Mouse (Mus musculus) forebrain, embryonic 13.5 days (tissue): ENCODE measurements at regions not wholly inside any gene's neighbourhood (a gene's known extent, or its start where the extent isn't known, plus 50 kb on each side); places are given as distances from the start of the nearest gene placed in this dataset.

ENCODE experiments used
- ATAC-seq: fragments of 200-750 bp; cut with Nextera tagmentation; 2 replicates; pipeline ENCODE4 v1.8.0; 2017
- H3K27ac ChIP-seq: fragments of 300-500 bp; sonication (generic); 2 replicates; pipeline ENCODE4 v1.5.1; 2015; ENCODE audit warnings: inconsistent platforms, mild to moderate bottlenecking, moderate library complexity
- H3K27me3 ChIP-seq: fragments of 300-500 bp; sonication (generic); 2 replicates; pipeline ENCODE4 v1.6.1; 2015; ENCODE audit warnings: mild to moderate bottlenecking, inconsistent platforms
- H3K36me3 ChIP-seq: fragments of 300-500 bp; sonication (generic); 2 replicates; pipeline ENCODE4 v1.6.1; 2015; ENCODE audit warnings: mild to moderate bottlenecking, inconsistent platforms; ENCODE audit not compliant: poor library complexity, severe bottlenecking
- H3K4me1 ChIP-seq: fragments of 300-500 bp; sonication (generic); 2 replicates; pipeline ENCODE4 v1.6.1; 2015; ENCODE audit warnings: inconsistent platforms
- H3K4me2 ChIP-seq: fragments of 300-500 bp; sonication (generic); 2 replicates; pipeline ENCODE4 v1.6.1; 2015; ENCODE audit warnings: inconsistent platforms, mild to moderate bottlenecking, moderate library complexity
- H3K4me3 ChIP-seq: fragments of 300-500 bp; sonication (generic); 2 replicates; pipeline ENCODE4 v1.5.1; 2015; ENCODE audit warnings: mild to moderate bottlenecking, inconsistent platforms
- H3K9ac ChIP-seq: fragments of 300-500 bp; sonication (generic); 2 replicates; pipeline ENCODE4 v1.6.1; 2015; ENCODE audit warnings: mild to moderate bottlenecking, inconsistent platforms
- H3K9me3 ChIP-seq: fragments of 300-500 bp; sonication (generic); replicated peaks from 2 replicates; pipeline ENCODE4 v1.6.1; 2016; ENCODE audit warnings: inconsistent platforms
- WGBS: fragments of 180-500 bp; shearing (Covaris S2); methylation state at CpG from one replicate; pipeline ENCODE4 v1.1.7; 2015; 5-methylcytosine and 5-hydroxymethylcytosine counted together

DNA sequence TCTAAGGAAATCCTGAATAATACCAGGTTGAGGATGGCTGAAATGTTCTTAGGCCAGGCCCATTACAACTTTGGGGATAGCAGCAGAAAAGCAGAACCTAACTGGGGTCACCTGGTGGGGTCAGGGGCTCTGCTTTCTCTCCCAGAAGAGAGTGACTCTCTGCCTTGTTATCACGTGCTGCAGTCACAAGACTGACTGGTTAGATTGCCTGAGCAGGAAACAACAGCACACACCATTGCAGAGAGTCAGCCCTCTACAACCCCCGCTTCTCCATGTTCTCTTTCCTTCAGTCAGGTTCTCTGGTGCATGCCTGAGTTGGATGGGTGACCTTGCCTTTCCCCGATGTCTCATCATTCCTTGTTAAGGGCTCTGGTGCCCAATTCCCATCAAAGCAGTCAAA, 91.2 kb upstream of the Hsd17b12 start:
- no peak overlapping the region for H3K27ac ChIP-seq
- H3K9ac ChIP-seq, result no peak overlapping the region
- ATAC-seq, result no peak
- no peak overlapping the region for H3K4me3 ChIP-seq
- WGBS, result 71% methylated on average over 3 of the region's 3 CpGs
- H3K4me1 ChIP-seq, result peaks cover 41% of the 10 kb centered on the region
- H3K27me3 ChIP-seq, result peaks cover 13% of the 10 kb centered on the region
- no peak overlapping the region for H3K4me2 ChIP-seq
- H3K36me3 ChIP-seq, result peaks cover 7% of the 10 kb centered on the region; the same call in 1 of the 2 replicates
- no peaks in the 10 kb centered on the region for H3K9me3 ChIP-seq

DNA sequence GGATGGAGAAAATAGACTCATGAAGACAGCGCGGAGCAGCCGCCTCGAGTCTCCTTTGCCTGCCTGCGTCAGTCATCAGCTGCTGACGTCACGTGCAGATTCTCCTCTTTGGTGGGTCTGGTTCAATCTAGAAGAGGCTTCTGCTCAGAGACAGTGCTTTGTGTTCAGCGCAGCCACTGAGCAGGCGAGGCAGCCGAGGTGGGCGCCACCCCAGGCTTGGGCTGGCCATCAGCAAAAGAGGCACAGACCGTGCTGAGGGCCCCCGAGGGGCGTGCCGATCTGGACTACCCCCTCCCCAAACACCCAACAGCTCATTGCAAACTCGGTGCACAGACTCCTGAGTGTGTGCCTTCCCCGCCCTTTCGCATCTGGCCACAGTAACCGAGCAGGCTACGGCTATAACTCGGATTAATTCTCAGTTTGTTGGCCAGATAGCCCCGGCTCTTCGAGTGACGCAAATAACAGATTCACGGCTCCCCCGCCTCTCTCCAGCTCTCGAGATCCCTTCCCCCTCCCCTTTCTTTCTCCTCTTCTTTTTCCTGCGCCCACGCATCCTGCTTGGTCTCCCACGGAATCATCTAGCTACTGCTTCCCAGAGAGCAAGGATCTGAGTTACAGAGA, 89.2 kb upstream of the Hsd17b12 start:
- Histone ChIP-seq H3K36me3 (peaks cover 4% of the 10 kb centered on the region; the same call in 1 of the 2 replicates), H3K4me1 (peaks cover 59% of the 10 kb centered on the region), H3K9me3 (no peaks in the 10 kb centered on the region), H3K4me3 (peak overlapping the region; percentile 50), H3K4me2 (peak overlapping the region; percentile 84), H3K27me3 (peaks cover 33% of the 10 kb centered on the region), H3K27ac (peak overlapping the region; percentile 92), H3K9ac (peak overlapping the region; percentile 76)
- 0% methylated on average over 30 of the region's 30 CpGs for WGBS
- peak; percentile 84 for ATAC-seq

DNA sequence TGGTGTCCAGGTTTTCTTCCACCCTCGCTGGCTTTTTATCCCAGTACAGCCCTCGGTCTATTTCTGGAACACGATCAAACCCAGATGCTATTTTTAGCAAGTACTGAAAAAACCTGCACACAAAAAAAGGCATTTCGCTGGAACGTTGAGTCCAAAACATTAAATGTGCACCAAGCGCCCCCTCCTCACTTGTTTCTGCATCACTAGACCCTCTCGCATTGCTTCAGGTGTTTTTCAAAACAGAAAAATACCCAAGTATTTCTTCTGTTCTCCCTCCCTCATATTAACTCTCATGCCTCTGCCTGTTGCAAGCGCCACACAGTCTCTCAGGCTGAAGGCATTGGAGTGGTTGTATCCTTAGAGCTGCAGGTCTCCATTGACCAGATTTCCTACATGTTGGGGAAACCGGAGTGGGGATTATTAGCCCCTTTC, 88.4 kb upstream of the Hsd17b12 start:
- Histone ChIP-seq H3K27me3 (peaks cover 41% of the 10 kb centered on the region), H3K4me2 (peak overlapping the region; percentile 84), H3K9ac (peak overlapping the region; percentile 76), H3K27ac (peak overlapping the region; percentile 92), H3K9me3 (no peaks in the 10 kb centered on the region), H3K4me1 (peaks cover 65% of the 10 kb centered on the region), H3K4me3 (peak overlapping the region; percentile 50), H3K36me3 (no peaks in the 10 kb centered on the region)
- peak; percentile 14; the same call in 1 of the 2 replicates for ATAC-seq
- 30% methylated on average over 9 of the region's 9 CpGs for WGBS

DNA sequence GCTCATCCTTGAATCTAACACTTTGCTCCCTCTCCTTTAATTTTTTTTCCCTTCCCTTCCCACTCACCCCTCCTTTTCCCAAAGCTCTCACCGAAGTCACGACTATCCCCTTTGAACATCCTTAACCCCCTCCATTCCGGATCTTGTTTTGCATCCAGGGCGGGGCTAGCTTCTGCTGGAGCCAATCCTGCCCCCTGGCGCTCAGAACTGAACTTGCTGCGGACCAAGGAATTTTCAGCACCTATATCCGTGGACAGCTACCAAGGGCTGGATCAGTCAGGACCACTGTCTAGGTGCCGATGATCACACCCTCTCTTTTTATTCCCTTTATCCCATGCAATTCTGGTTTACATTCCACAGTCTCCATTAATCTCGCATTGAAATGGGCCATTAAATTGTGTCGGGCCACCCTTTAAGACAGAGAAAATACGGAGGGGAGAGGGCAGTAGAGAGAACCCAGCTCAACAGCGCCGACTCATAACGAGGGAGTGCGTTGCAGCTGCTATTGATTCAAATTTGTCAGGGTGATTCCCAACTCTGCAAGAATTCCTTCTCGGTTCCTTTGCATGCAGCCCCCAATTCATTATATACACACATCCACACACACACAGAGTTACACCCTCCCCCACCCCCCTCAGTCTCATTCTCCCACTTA, 87.7 kb upstream of the Hsd17b12 start:
- peak overlapping the region; percentile 84 for H3K4me2 ChIP-seq
- H3K36me3 ChIP-seq, result no peaks in the 10 kb centered on the region
- H3K9me3 ChIP-seq, result no peaks in the 10 kb centered on the region
- peak overlapping the region; percentile 50 for H3K4me3 ChIP-seq
- H3K27me3 ChIP-seq, result peaks cover 48% of the 10 kb centered on the region
- ATAC-seq, result peak; percentile 22
- 0 out of 2 replicates have a peak overlapping the region, but pooled peaks have one; percentile 35 for H3K9ac ChIP-seq
- 0 out of 2 replicates have a peak overlapping the region, but pooled peaks have one; percentile 92 for H3K27ac ChIP-seq
- peaks cover 72% of the 10 kb centered on the region for H3K4me1 ChIP-seq
- under 1% methylated on average over 16 of the region's 16 CpGs for whole genome bisulfite sequencing

DNA sequence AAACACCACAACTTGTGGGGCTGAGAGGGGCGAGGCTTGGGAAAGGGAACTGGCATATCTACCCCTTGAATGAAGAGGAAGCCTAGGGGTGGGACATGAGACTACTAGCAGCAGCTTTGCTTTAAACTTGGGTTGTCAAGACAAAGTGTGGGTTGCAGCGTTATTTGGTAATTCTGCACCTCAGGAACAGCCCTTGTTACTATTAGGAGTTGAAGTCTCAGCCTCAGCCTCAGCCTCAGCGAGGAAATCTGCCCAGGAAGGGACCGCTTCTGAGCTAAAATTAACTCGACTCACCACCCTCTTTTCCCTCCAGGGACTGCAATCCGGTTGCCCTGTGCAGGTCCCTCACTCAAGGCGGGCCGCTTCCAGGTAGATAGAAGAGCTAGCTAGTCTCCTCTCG, 86.4 kb upstream of the Hsd17b12 start:
- H3K27me3 ChIP-seq, result peaks cover 61% of the 10 kb centered on the region
- no peak overlapping the region for H3K9ac ChIP-seq
- no peaks in the 10 kb centered on the region for H3K9me3 ChIP-seq
- no peak overlapping the region for H3K27ac ChIP-seq
- no peak for ATAC-seq
- peak overlapping the region; percentile 50; the same call in 1 of the 2 replicates for H3K4me3 ChIP-seq
- H3K4me2 ChIP-seq, result peak overlapping the region; percentile 87
- H3K4me1 ChIP-seq, result peaks cover 82% of the 10 kb centered on the region
- 3% methylated on average over 9 of the region's 9 CpGs for WGBS
- H3K36me3 ChIP-seq, result no peaks in the 10 kb centered on the region

DNA sequence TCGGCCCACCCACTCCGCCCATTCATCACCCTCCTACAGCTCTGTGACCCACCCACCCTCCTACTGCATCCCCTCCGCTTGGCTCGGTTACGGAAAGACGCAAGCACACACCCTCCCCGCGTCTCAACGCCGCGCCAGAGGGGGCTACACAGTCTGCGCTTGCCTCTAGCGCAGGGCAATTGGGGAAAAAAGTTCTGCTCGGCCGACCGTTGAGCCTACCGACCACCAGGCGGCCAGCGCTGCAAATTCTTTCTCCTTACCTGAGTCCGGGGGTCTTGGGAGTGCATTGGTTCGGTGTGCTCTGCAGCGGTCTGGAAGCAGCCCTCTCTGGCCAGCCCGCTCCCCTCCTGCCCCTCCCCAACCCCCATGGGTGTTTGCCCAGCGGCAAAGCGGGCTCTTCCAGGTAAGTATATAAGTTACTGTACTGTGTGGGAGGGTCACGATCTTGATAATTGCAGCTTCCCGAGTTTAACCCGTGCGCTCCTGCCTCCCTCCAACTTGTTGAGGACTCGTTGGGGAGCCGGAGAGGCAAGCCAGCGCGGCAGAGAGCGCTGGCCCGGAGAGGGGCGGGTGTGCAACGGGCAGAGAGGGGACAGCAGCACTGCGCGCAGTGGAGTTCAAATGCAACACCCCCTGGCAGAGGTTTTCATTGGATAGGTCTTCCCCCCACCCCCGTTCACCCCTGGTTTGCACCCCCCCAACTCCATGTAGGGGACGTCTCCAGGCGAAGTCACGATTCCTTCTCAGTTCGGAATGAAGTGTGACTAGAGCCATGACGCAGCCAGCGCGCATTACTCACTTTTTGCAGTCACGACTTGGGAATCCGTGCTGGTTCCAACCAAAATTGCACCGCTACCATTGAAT, 85.5 kb upstream of the Hsd17b12 start:
- Histone ChIP-seq H3K9ac (no peak overlapping the region), H3K4me3 (peak overlapping the region; percentile 34), H3K9me3 (no peaks in the 10 kb centered on the region), H3K4me1 (peaks cover 81% of the 10 kb centered on the region), H3K27ac (no peak overlapping the region), H3K27me3 (peaks cover 70% of the 10 kb centered on the region), H3K36me3 (no peaks in the 10 kb centered on the region), H3K4me2 (peak overlapping the region; percentile 87)
- ATAC-seq, result no peak
- under 1% methylated on average over 50 of the region's 50 CpGs for WGBS

DNA sequence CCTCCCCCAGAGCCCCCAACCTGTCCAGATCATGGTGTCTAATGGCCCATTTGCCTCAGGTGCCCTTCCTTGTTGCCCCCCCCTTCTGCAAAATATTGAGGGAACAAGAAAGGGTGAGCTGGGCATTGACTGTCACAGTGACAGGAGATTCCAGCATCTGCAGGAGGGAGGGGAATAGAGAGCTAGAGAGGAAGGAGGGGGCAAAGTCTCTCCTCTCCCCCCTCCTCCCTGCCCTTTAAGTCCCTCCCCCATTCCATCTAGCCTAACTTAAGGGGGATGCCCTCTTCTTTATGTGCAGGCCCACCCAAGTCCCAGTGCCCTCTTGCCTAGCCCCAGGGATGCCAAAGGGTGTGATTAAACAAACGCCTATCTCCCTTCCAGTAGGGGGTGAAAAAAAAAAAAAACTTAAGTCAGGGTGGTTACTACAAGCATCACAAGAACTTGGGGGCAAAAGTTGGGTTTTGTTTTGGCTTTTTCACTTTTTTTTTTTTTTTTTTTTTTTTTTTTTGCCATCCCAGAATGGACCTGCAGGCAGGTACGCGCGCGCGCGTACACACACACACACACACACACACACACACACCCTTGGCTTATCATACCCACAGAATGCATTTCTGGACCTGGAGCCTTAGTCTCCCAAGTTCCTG, 84.8 kb upstream of the Hsd17b12 start:
- peaks cover 74% of the 10 kb centered on the region for H3K4me1 ChIP-seq

DNA sequence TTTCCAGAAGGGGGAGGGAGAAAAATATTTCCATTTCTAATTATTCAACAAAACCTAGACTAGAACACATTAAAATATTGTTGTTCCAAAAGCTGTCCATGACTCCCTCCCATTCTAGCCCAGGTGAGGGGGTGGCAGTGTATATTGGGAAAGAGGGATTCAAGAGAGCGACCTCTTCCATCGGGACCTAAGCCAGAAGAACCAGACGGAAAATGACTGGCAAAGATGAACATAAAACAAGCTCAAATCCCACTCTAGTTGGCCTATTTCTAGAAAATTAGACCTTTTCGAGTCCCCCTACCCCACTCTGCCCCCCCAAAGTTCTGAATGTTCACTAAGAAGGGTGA, 84.3 kb upstream of the Hsd17b12 start:
- no peak for ATAC-seq
- Histone ChIP-seq H3K27ac (no peak overlapping the region), H3K4me1 (peaks cover 69% of the 10 kb centered on the region), H3K9me3 (no peaks in the 10 kb centered on the region), H3K9ac (no peak overlapping the region), H3K4me3 (peak overlapping the region; percentile 48), H3K27me3 (peaks cover 75% of the 10 kb centered on the region), H3K4me2 (peak overlapping the region; percentile 87), H3K36me3 (no peaks in the 10 kb centered on the region)
- WGBS, result 8% methylated on average over 4 of the region's 4 CpGs

More for the DNA sequence above, 84.8 kb upstream of the Hsd17b12 start:
- Histone ChIP-seq H3K27me3 (peaks cover 75% of the 10 kb centered on the region), H3K9ac (no peak overlapping the region), H3K36me3 (no peaks in the 10 kb centered on the region), H3K4me3 (peak overlapping the region; percentile 48), H3K27ac (no peak overlapping the region), H3K4me2 (peak overlapping the region; percentile 87), H3K9me3 (no peaks in the 10 kb centered on the region)
- WGBS, result 0% methylated on average over 7 of the region's 7 CpGs
- ATAC-seq, result no peak

DNA sequence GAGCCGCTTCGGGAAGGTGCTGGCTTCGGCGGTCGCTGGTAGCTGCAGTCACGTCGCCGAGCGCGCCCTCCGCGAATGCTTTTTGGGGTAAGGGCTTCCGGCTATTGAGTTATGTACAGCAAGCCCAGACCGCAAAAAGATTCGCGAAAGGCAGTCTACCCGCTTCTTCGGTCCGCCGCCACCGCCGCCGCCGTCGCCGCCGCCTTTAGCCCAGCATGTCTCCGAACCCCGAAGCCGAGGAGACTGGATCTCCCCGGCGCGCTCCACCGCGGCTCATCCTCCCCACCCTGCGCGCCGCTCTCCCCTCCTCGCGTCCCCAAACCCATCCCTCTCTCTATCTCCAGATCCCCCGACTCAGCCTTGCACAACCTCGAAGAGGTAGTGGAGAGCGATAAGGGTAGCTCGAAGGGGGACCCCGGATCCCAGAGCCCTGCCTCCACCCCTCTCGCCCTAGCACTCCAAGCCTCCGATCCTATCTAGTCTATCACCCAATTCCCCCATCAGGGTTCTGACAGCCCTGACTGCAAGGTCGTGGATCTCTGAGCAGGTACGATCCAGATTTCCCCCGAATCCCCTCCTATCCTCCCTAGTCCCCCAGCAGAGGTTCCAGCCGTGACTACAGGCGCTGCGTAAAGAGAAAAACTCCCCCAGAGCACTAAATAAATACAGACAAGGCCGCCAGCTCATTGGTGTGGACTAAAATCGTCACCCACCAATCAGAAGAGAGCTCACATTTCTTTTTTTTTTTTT, 83.7 kb upstream of the Hsd17b12 start:
- ATAC-seq, result peak; percentile 60
- WGBS, result under 1% methylated on average over 55 of the region's 55 CpGs
- Histone ChIP-seq H3K27me3 (peaks cover 75% of the 10 kb centered on the region), H3K36me3 (no peaks in the 10 kb centered on the region), H3K9me3 (no peaks in the 10 kb centered on the region), H3K9ac (peak overlapping the region; percentile 58), H3K4me3 (peak overlapping the region; percentile 48), H3K4me2 (peak overlapping the region; percentile 87), H3K27ac (no peak overlapping the region), H3K4me1 (peaks cover 63% of the 10 kb centered on the region)

DNA sequence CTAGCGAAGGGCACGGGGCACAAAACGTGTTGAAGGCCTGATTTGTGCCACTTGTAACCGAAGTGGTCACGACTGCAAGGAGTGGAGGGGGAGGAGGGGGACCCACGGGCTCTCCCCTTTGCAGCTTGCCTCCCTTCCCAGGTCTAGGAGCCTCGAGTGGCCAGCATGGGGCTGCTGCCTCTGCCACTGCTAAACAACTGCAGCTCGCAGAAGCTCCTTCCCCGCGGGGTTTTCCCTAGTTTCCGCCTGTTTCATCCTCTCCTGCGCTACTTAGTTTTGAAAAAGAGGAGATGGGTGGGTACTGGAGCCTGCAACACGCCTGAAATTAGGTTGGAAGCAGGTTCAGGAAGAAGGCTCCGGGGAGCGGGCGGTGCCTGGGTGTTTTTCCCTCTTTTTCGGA, 82.6 kb upstream of the Hsd17b12 start:
- Histone ChIP-seq H3K4me1 (peaks cover 52% of the 10 kb centered on the region), H3K27me3 (peaks cover 75% of the 10 kb centered on the region), H3K9ac (no peak overlapping the region), H3K9me3 (no peaks in the 10 kb centered on the region), H3K4me3 (peak overlapping the region; percentile 48), H3K36me3 (no peaks in the 10 kb centered on the region), H3K27ac (no peak overlapping the region), H3K4me2 (peak overlapping the region; percentile 87)
- WGBS, result 3% methylated on average over 17 of the region's 17 CpGs
- ATAC-seq, result no peak

DNA sequence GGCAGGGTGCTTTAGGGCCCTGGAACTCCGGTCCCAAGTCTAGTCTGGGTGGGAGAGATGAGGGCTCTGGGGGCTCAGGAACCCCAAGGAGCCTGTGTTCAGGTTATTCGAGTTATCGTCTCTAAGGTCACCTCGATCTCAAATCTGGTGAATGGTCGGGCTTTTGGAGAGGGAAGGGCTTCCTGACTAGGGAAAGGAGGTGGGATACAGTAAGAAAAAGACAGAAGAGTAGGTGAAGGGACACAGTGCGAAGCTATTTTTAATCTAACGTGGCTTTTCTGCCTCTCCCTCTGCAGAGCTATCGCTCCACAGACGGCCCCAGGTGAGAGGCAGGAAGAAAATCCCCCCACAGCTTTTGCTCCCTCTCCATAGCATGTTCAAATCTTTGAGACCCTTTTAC, 81.8 kb upstream of the Hsd17b12 start:
- peaks cover 47% of the 10 kb centered on the region for H3K4me1 ChIP-seq
- H3K9ac ChIP-seq, result no peak overlapping the region
- H3K4me2 ChIP-seq, result peak overlapping the region; percentile 24
- no peaks in the 10 kb centered on the region for H3K36me3 ChIP-seq
- H3K4me3 ChIP-seq, result no peak overlapping the region
- WGBS, result 7% methylated on average over 9 of the region's 9 CpGs
- no peaks in the 10 kb centered on the region for H3K9me3 ChIP-seq
- no peak overlapping the region for H3K27ac ChIP-seq
- peaks cover 69% of the 10 kb centered on the region for H3K27me3 ChIP-seq
- ATAC-seq, result no peak
